Mouse (Mus musculus) C2C12 (cell line): Measurements from ENCODE around the gene Hipk4.

Experiments
- CEBPB ChIP-seq: IDR thresholded peaks from one replicate; pipeline ENCODE4 v1.6.1; 2011; ENCODE audit warnings: low read depth, mild to moderate bottlenecking, control low read depth, moderate library complexity
- CTCF ChIP-seq: IDR thresholded peaks from one replicate; pipeline ENCODE4 v1.5.1; 2011; ENCODE audit not compliant: control insufficient read depth, insufficient read depth, insufficient read length
- MAX ChIP-seq: IDR thresholded peaks from one replicate; pipeline ENCODE4 v1.6.1; 2011; ENCODE audit warnings: mild to moderate bottlenecking, control low read depth
- MYOD1 ChIP-seq: IDR thresholded peaks from one replicate; pipeline ENCODE4 v1.6.1; 2011; ENCODE audit warnings: low read depth; ENCODE audit not compliant: control insufficient read depth, insufficient read length
- USF1 ChIP-seq: IDR thresholded peaks from one replicate; pipeline ENCODE4 v1.6.1; 2011; ENCODE audit warnings: low read depth, mild to moderate bottlenecking, control low read depth, moderate library complexity

DNA sequence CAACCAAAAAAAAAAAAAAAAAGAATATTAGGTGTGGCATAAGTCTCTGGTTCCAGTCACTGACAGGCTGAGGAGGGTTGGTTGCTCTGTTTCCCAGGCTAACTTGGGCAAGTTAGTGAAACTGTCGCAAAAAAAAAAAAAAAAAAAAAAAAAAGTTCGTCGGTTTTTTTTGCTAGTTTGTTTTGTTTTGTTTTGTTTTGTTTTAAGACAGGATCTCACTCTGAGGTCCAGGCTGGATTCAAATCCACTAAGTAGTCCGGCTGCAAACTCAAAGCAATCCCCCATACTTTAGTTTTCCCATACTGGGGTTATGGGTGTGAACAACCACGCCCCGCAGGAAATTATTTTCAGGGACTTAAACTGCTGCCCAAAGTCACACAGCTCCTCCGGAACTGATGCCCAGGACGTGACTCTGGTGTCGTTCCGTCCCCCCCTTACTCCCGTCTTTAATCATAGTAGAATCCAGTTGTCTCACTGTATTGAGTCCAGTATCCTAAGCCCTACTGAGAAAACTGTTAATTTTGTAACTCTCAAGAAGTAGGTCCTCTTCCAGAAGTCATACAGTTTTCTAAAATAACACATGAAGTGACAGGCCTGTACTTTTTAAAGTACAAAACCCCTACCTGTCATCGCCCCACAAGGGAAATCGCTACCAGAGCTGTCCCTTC is 36.8 kb upstream of the Hipk4 start:
- TF ChIP-seq CTCF: no peak
- no peak for TF ChIP-seq MYOD1
- no peak for TF ChIP-seq CEBPB
- no peak for TF ChIP-seq USF1
- TF ChIP-seq MAX: no peak
